Mouse (Mus musculus) cerebellum, adult 2 months (tissue): ENCODE results near the gene 4933417A18Rik.
"Not testable (repeated sequence)": the region's sequence is repeated elsewhere in the genome, so short reads cannot be mapped to it uniquely, and the experiment has no call there.

Source experiments
- CTCF ChIP-seq: fragments of 200-500 bp; IDR thresholded peaks from 2 replicates; pipeline ENCODE4 v1.5.1; 2011; ENCODE audit warnings: low read depth, mild to moderate bottlenecking, control low read depth, low read length, moderate library complexity, borderline replicate concordance; ENCODE audit not compliant: insufficient read depth
- POLR2A ChIP-seq: fragments of 200-500 bp; IDR thresholded peaks from 2 replicates; pipeline ENCODE4 v1.6.1; 2011; ENCODE audit warnings: low read length, control low read depth, borderline replicate concordance; ENCODE audit not compliant: insufficient read depth

- not testable (repeated sequence) for TF ChIP-seq POLR2A, CTCF
These were observed 27.2 kb downstream of the 4933417A18Rik start for GRCm38 (mm10) chr13:34951437-34951836.
